ENCODE assay signal across 7 mouse cellular contexts in genomic region chrX:7821865-7822779, GRCm38 (mm10). TPM values are rescaled to one million over a fixed set of nuclear protein-coding genes. Genes with fewer than 3 reads are reported as not detected.
A peak's percentile ranks its signal among the peaks of the same experiment; 100 is the strongest.
DNase-seq lines count a peak whose midpoint lies in the region; ATAC-seq lines count a peak whose summit lies in the region.

TSS of gene Kcnd1 (plus strand) at chrX:7822289.

- H3K27ac ChIP-seq in brown adipose tissue, adult 24 weeks (replicated peaks; ENCODE audit: low read depth, low read length), result no peak within 1 kb of the TSS
- no peak within 1 kb of the TSS for H3K27ac ChIP-seq in forebrain, embryonic 12.5 days
- no peak within 1 kb of the TSS for H3K27ac ChIP-seq in midbrain, embryonic 16.5 days (ENCODE audit: low read length)

- 0 out of 2 replicates have a peak within 1 kb of the TSS, but pooled peaks have one; percentile 14 for H3K4me3 ChIP-seq in brown adipose tissue, adult 24 weeks (ENCODE audit: insufficient read depth, low read depth, low read length)
- peak within 1 kb of the TSS; percentile 30 for H3K4me3 ChIP-seq in forebrain, embryonic 12.5 days (replicated peaks)
- H3K4me3 ChIP-seq in midbrain, embryonic 16.5 days (ENCODE audit: low read depth, low read length), result peak within 1 kb of the TSS; percentile 45

- H3K4me2 ChIP-seq in forebrain, embryonic 12.5 days, result peak within 1 kb of the TSS; percentile 53
- H3K4me2 ChIP-seq in midbrain, embryonic 16.5 days (ENCODE audit: low read length), result peak within 1 kb of the TSS; percentile 61

- H3K36me3 ChIP-seq in forebrain, embryonic 12.5 days (replicated peaks), result peaks cover 18% of the 10 kb centered on the region
- H3K36me3 ChIP-seq in midbrain, embryonic 16.5 days (ENCODE audit: control insufficient read depth, insufficient read depth, low read length), result peaks cover 12% of the 10 kb centered on the region

- no peaks in the 10 kb centered on the region; the same call in 1 of the 2 replicates for H3K4me1 ChIP-seq in brown adipose tissue, adult 24 weeks (ENCODE audit: control insufficient read depth, insufficient read depth, insufficient read length, low read length)
- no peaks in the 10 kb centered on the region; the same call in 1 of the 2 replicates for H3K4me1 ChIP-seq in forebrain, embryonic 12.5 days
- 0 out of 2 replicates have a peak, but pooled peaks cover 2% of the 10 kb centered on the region for H3K4me1 ChIP-seq in midbrain, embryonic 16.5 days (ENCODE audit: control insufficient read depth, insufficient read depth, low read length)

- DNase-seq in Muller cell, postnatal 12 days (ENCODE audit: inconsistent ontology term), result peak; percentile 56
- peak; percentile 37 for DNase-seq in heart, postnatal 4 days
- peak; percentile 24 to 26 for DNase-seq in left cerebral cortex, adult 9 months (ENCODE audit: low spot score in 2 of 2)
- DNase-seq in spleen, adult 18-20 months, result no peak

- H3K9ac ChIP-seq in forebrain, embryonic 12.5 days, result peak within 1 kb of the TSS; percentile 36
- peak within 1 kb of the TSS; percentile 64 for H3K9ac ChIP-seq in midbrain, embryonic 16.5 days (ENCODE audit: low read depth, low read length)

- no peaks in the 10 kb centered on the region for H3K27me3 ChIP-seq in forebrain, embryonic 12.5 days
- H3K27me3 ChIP-seq in midbrain, embryonic 16.5 days (ENCODE audit: control insufficient read depth, insufficient read depth, low read depth, low read length), result no peaks in the 10 kb centered on the region

- ATAC-seq in forebrain, embryonic 12.5 days (ENCODE audit: low FRiP score), result peak; percentile 63; the same call in 1 of the 2 replicates
- peak; percentile 73 for ATAC-seq in midbrain, embryonic 16.5 days

- no peaks in the 10 kb centered on the region for H3K9me3 ChIP-seq in forebrain, embryonic 12.5 days
- no peaks in the 10 kb centered on the region for H3K9me3 ChIP-seq in midbrain, embryonic 16.5 days (replicated peaks; ENCODE audit: control insufficient read depth, low read length, poor library complexity, severe bottlenecking)

- 20% methylated on average over 24 of the region's 24 CpGs for WGBS in forebrain, embryonic 12.5 days
- 29% methylated on average over 21 of the region's 24 CpGs for WGBS in midbrain, embryonic 16.5 days

RNA-seq across cellular contexts. Expression of gene Kcnd1, which starts in this region (rescaled TPM):
- polyA plus RNA-seq in brown adipose tissue, adult 24 weeks (2012; ENCODE audit: insufficient read depth, insufficient read length, missing spikeins), result 0.21 TPM in 1 of 2 replicates, not detected in the other
- polyA plus RNA-seq in forebrain, embryonic 12.5 days (2016; fragmentation: Nextera tagmentation; extraction: Ambion mirVana), result 0.95 and 1.5 TPM in 2 replicates
- under 1 TPM; 0.48 to 0.59 TPM for total RNA-seq in heart, postnatal 4 days (2021)
- polyA plus RNA-seq in midbrain, embryonic 16.5 days (2015; fragmentation: Nextera tagmentation; extraction: Ambion mirVana), result 3.3 and 3.8 TPM in 2 replicates

Comparison
In these comparisons a context has a peak if more than half of its experiments do, and no peak if none do; other contexts are left out.
1. Peak in DNase-seq in heart, postnatal 4 days; RNA of the gene not detected or under 1 TPM.
2. DNase-seq: peak in Muller cell, postnatal 12 days (single experiment) and left cerebral cortex, adult 9 months (2 of 2); none in spleen, adult 18-20 months (0 of 2).
3. Peak in every context shown above with its lines, with median percentiles within 50 percentile points of each other: H3K4me3 ChIP-seq.